Mouse (Mus musculus) G1E (cell line): Measurements from ENCODE around the gene Dok3. TPM values are rescaled to one million over a fixed set of nuclear protein-coding genes. Genes with fewer than 3 reads are reported as not detected.

Experiments
- ATAC-seq: 2 replicates; pipeline ENCODE4 v1.8.0; 2016; ENCODE audit warnings: mild to moderate bottlenecking; ENCODE audit not compliant: insufficient number of reproducible peaks, poor library complexity, low FRiP score, severe bottlenecking; ENCODE audit errors: extremely low read depth
- DNase-seq: peaks from one replicate; pipeline ENCODE4 v3.0.0; 2012; ENCODE audit warnings: low spot score
- H3K27me3 ChIP-seq: 2 replicates; pipeline ENCODE4 v1.6.1; 2012; ENCODE audit warnings: mild to moderate bottlenecking, low read length, inconsistent platforms; ENCODE audit not compliant: insufficient read depth
- H3K36me3 ChIP-seq: replicated peaks from 2 replicates; pipeline ENCODE3; 2012; ENCODE audit warnings: mild to moderate bottlenecking, inconsistent platforms
- H3K4me1 ChIP-seq: 2 replicates; pipeline ENCODE4 v1.6.1; 2012; ENCODE audit warnings: low read depth, low read length, inconsistent platforms, mixed read lengths; ENCODE audit not compliant: insufficient read depth
- H3K4me3 ChIP-seq: 2 replicates; pipeline ENCODE4 v1.5.1; 2012; ENCODE audit warnings: low read depth, mild to moderate bottlenecking, inconsistent platforms, low read length, moderate library complexity, mixed read lengths
- H3K9me3 ChIP-seq: replicated peaks from 2 replicates; pipeline ENCODE4 v1.6.1; 2012; ENCODE audit warnings: inconsistent platforms
- CTCF ChIP-seq: IDR thresholded peaks from 2 replicates; pipeline ENCODE4 v1.5.1; 2012; ENCODE audit warnings: low read depth, low read length, inconsistent platforms, mixed read lengths
- GATA1 ChIP-seq: IDR thresholded peaks from 2 replicates; pipeline ENCODE4 v1.6.1; 2012; ENCODE audit warnings: borderline replicate concordance, low read length, inconsistent platforms, mixed read lengths
- GATA2 ChIP-seq: IDR thresholded peaks from 2 replicates; pipeline ENCODE4 v1.6.1; 2012; ENCODE audit warnings: low read depth, low read length, inconsistent platforms, borderline replicate concordance
- POLR2AphosphoS5 ChIP-seq: IDR thresholded peaks from 2 replicates; pipeline ENCODE4 v1.6.1; 2012; ENCODE audit warnings: low read depth, low read length, inconsistent platforms; ENCODE audit not compliant: insufficient replicate concordance
- TAL1 ChIP-seq: conservative IDR thresholded peaks from 2 replicates; pipeline ENCODE4 v1.6.1; 2012; ENCODE audit warnings: low read depth, low read length, inconsistent platforms, mixed read lengths
- polyA plus RNA-seq: library from polyadenylated mRNA; stranded (reverse); fragments of >175 nt; gene quantifications from 2 replicates; pipeline ENCODE4 v1.2.3, GENCODE M21; 2012
- total RNA-seq, 2 experiments: library from RNA; stranded (forward) in 1 of 2; stranded (reverse) in 1 of 2; fragments of 200-1000 nt in 1 of 2; fragments of >200 nt in 1 of 2; fragmentation: Nextera tagmentation in 1 of 2; gene quantifications; 2 replicates each; pipeline ENCODE4 v1.2.3; 2014 to 2017

Gene Dok3
- total and polyA plus RNA-seq, 3 experiments: 1.6 to 11.6 (median 8.8) TPM

DNA sequence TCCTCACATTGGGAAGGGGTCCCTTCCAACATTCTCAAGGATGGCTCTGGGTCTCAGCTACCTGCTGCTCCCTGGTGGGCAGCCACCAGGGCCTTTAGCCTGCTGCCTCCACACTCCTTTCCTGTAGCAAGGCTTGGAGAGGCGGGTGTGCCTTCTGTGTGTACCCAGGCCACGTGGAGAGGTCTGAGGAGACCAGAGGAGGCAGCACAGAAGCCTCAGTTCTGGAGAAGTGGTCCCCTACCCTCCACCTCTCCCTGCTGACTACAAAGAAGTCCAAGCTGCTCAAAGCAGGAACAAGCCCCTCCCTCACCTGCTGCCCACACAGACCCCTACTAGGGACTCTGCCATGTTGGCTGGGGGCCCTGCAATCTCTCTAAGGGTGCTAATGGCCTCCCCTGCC, 34.8 kb downstream of the Dok3 start:
- Histone ChIP-seq H3K4me1 (peaks cover 2% of the 10 kb centered on the region; the same call in 1 of the 2 replicates), H3K27me3 (peaks cover 48% of the 10 kb centered on the region), H3K9me3 (no peaks in the 10 kb centered on the region), H3K36me3 (peaks cover 14% of the 10 kb centered on the region), H3K4me3 (no peak overlapping the region)
- ATAC-seq: no peak
- no peak for DNase-seq
- TF ChIP-seq GATA2 (no peak), GATA1 (no peak), TAL1 (no peak), CTCF (no peak), POLR2AphosphoS5 (no peak)

DNA sequence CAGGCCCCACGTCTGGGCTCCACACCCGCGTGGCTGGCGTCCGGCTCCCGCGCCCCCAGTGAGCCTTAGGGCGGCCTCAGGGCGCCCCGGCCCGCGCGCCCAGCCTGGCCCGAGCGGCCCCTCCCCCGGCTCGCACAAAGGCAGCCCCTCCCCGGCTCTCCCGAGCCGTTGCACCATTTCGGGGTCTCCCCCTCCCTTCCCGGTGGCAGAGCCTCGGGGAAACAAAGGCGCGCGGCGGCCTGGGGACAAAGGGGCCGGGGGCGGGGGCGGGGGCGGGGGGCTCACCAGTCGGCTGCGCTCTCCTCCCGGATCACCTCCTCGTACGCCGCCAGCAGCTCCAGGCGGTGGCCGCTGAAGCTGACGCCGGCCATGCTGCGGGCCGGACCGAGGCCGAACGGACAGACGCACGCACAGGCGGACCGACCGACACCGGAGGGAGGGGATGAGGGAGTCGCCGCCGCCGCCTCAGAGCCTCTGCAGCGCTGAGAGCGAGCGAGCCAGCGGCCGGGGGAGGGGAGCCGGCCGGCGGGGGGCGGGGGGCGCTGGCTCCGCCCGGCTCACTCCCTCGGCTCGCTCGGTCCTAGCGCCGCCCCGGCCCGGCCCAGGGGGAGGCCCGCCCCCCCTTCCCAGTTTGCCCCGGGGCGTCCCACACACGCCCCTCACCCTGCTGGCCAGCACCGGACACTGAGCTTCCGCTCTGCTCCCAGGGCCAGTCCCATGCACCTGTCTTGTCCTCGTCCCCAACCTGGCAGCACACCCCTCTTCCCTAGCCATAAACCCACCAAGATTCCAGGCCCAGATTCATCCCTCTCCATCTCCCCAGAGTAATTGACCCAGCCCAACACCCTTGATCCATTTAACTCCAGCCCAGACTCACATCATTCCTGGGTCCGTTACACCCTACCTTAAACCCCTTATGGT, 41.3 kb downstream of the Dok3 start, which contains the start of gene Dbn1:
Dbn1 (minus strand) TSS at position 534 of the 921 bp plus-strand sequence.
- TF ChIP-seq TAL1: no peak
- TF ChIP-seq GATA1: no peak
- TF ChIP-seq CTCF: no peak
- no peak for TF ChIP-seq GATA2
- TF ChIP-seq POLR2AphosphoS5: no peak
- ATAC-seq (no peak), DNase-seq (no peak)
- H3K36me3 ChIP-seq: no peaks in the 10 kb centered on the region
- no peaks in the 10 kb centered on the region for H3K9me3 ChIP-seq
- peak within 1 kb of the TSS; percentile 34; the same call in 1 of the 2 replicates for H3K4me3 ChIP-seq
- peaks cover 3% of the 10 kb centered on the region; the same call in 1 of the 2 replicates for H3K4me1 ChIP-seq
- peaks cover 81% of the 10 kb centered on the region for H3K27me3 ChIP-seq

DNA sequence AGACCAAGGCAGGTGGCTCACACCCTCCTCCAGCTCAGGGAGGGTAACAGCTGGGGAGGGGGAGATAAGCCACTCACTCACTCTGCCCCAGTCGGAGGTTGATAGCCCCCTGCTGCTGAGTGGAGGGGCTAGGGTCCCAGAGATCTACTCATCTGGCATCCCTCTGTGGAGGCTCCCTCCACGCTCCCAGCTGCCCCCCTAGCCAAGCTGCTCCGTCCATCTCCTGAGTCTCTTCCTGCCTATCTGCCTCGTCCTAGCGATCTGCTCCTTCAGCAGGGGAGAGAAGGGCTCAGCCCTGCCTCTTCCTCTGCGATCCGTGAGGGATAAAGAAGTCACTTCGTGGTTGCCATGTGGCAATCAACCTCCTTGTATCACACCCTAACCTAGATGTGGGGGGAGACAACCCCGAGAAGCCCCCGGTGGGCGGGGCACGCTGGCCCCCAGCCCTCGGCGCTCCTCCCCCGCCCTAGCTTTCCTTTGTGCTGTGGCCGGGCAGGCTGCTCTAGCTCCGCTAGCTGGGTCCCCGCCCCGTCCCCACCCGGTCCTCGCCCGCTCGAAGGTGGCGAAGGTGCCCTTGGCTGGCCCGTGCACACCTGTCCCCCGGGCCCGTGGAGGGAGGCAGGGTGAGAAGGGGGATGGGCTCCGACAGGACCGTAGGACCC, 42.0 kb downstream of the Dok3 start:
- DNase-seq: no peak
- no peaks in the 10 kb centered on the region for H3K36me3 ChIP-seq
- no peak for TF ChIP-seq GATA2
- TF ChIP-seq TAL1: no peak
- no peak for TF ChIP-seq GATA1
- no peak for TF ChIP-seq POLR2AphosphoS5
- TF ChIP-seq CTCF: no peak
- peak overlapping the region; percentile 34; the same call in 1 of the 2 replicates for H3K4me3 ChIP-seq
- ATAC-seq: no peak
- H3K9me3 ChIP-seq: no peaks in the 10 kb centered on the region
- peaks cover 3% of the 10 kb centered on the region; the same call in 1 of the 2 replicates for H3K4me1 ChIP-seq
- peaks cover 81% of the 10 kb centered on the region for H3K27me3 ChIP-seq

DNA sequence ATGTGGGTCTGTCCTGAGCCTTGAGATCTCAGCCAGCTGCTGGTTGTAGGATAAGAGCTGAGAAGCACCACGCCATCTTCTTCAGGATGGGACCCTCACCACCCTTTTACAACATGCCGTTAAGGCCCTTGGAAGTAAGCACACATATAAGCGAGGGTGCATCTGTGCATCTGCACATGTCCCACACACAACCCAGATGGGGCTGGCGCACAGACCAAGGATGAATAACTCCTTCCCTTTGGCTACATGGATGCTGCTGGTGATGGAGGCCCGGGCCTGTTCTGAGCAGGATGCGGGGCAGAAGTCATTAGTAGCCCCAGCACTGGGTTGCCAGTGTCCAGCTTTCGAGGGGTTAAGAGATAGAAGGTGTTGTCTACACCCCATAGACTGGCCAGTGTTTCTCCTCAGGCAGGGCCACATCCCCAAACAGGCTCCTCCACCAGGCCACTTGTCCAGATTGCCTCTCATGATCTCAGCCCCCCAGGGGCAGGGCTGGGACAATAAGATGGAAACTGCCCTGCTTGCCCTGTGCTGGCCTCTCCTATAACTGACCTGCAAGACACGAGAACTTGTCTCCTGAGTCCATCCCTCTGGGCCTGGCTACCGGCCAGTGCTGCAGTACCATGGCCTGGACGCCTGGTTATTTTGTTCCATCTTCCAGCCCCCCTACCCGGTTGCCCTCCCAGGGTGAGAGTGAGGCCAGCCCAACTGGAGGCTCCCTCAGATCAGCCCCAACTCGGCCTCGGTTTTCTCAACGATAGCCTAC, 42.9 kb downstream of the Dok3 start:
- peaks cover 81% of the 10 kb centered on the region for H3K27me3 ChIP-seq
- TF ChIP-seq CTCF: no peak
- no peak for TF ChIP-seq GATA1
- no peak for TF ChIP-seq TAL1
- TF ChIP-seq GATA2: no peak
- no peak for TF ChIP-seq POLR2AphosphoS5
- H3K36me3 ChIP-seq: no peaks in the 10 kb centered on the region
- H3K4me1 ChIP-seq: peaks cover 3% of the 10 kb centered on the region; the same call in 1 of the 2 replicates
- H3K9me3 ChIP-seq: no peaks in the 10 kb centered on the region
- no peak for ATAC-seq
- DNase-seq: no peak
- H3K4me3 ChIP-seq: no peak overlapping the region

DNA sequence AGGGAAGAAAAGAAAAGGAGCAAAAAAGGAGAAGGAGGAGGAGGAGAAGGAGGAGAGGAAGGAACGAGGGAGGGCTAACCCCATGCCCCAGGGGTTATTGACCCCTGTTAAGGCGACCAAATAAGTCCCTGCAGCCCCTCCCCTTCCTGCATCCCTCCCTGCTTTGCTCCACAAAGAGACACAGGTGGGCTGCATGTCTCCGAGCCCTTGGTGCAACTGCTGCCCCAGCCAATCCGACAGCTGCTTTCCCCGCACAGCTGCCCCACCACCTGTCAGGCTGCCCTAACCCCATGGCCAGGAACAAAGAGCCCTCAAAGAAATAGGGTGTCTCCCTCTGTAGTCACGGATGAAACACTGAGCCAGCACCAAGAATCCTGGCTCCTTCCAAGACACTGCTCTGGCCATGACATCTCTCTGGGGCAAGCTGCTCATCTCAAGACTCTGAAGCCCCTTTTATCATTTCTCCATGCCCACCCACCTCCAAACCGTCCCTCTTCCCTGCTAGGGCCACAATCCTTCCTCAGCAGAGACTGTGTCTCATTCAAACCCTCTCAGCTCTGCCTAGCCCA, 44.5 kb downstream of the Dok3 start:
- no peak for DNase-seq
- Histone ChIP-seq H3K36me3 (no peaks in the 10 kb centered on the region), H3K9me3 (no peaks in the 10 kb centered on the region), H3K27me3 (peaks cover 87% of the 10 kb centered on the region), H3K4me3 (no peak overlapping the region), H3K4me1 (peaks cover 3% of the 10 kb centered on the region; the same call in 1 of the 2 replicates)
- no peak for TF ChIP-seq GATA2
- no peak for TF ChIP-seq CTCF
- TF ChIP-seq TAL1: no peak
- no peak for TF ChIP-seq GATA1
- TF ChIP-seq POLR2AphosphoS5: no peak
- no peak; the same call in 1 of the 2 replicates for ATAC-seq

DNA sequence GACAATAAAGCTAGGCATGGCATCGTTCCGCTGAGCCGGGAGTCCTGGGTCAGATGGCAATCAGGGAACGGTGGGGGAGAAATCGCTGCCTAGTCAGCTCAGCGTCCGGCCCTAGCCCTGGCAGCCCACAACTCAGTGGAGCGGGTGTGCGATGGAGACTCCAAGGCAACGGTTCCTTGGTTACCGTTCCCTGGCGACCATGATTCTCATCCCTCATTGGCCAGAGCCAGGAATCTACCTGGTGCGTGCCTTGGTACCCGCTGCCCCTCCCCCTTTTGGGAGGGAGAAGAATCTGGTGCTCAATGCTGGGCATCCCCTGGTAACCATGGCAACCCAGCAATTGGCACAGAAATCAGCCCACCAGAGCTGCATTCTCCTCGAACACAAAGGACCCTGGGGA, 45.5 kb downstream of the Dok3 start:
- Histone ChIP-seq H3K9me3 (no peaks in the 10 kb centered on the region), H3K27me3 (peaks cover 88% of the 10 kb centered on the region), H3K4me1 (peaks cover 3% of the 10 kb centered on the region; the same call in 1 of the 2 replicates), H3K36me3 (no peaks in the 10 kb centered on the region), H3K4me3 (no peak overlapping the region)
- ATAC-seq (no peak), DNase-seq (no peak)
- TF ChIP-seq CTCF: no peak
- no peak for TF ChIP-seq POLR2AphosphoS5
- TF ChIP-seq GATA2: no peak
- no peak for TF ChIP-seq TAL1
- TF ChIP-seq GATA1: no peak
